Mouse (Mus musculus) limb, embryonic 10.5 days (tissue): ENCODE results near the gene Abcb1b. TPM values are rescaled to one million over a fixed set of nuclear protein-coding genes. Genes with fewer than 3 reads are reported as not detected.

Source experiments
- DNase-seq: peaks from one replicate; pipeline ENCODE4 v3.0.0-alpha.2; 2017; ENCODE audit warnings: low spot score
- H3K27ac ChIP-seq: fragments of 300-500 bp; sonication (generic); 2 replicates; pipeline ENCODE4 v1.5.1; 2016; ENCODE audit warnings: mild to moderate bottlenecking
- H3K27me3 ChIP-seq: fragments of 300-500 bp; sonication (generic); 2 replicates; pipeline ENCODE4 v1.6.1; 2016; ENCODE audit warnings: low read depth, mild to moderate bottlenecking; ENCODE audit not compliant: poor library complexity, severe bottlenecking
- H3K36me3 ChIP-seq: fragments of 300-500 bp; sonication (generic); 2 replicates; pipeline ENCODE4 v1.6.1; 2016; ENCODE audit warnings: mild to moderate bottlenecking, moderate library complexity
- H3K4me1 ChIP-seq: fragments of 300-500 bp; sonication (generic); 2 replicates; pipeline ENCODE4 v1.6.1; 2016
- H3K4me3 ChIP-seq: fragments of 300-500 bp; sonication (generic); 2 replicates; pipeline ENCODE4 v1.5.1; 2016; ENCODE audit warnings: mild to moderate bottlenecking, moderate library complexity
- H3K9me3 ChIP-seq: fragments of 300-500 bp; sonication (generic); replicated peaks from 2 replicates; pipeline ENCODE4 v1.6.1; 2016; ENCODE audit warnings: mild to moderate bottlenecking
- WGBS: fragments of 180-500 bp; shearing (Covaris S2); methylation state at CpG from one replicate; pipeline ENCODE4 v1.1.7; 2016; 5-methylcytosine and 5-hydroxymethylcytosine counted together
- polyA plus RNA-seq: library from polyadenylated mRNA; unstranded; fragments of >200 nt; fragmentation: Nextera tagmentation; extraction: Ambion mirVana; gene quantifications from 2 replicates; pipeline ENCODE4 v1.2.1, GENCODE M21; 2016

Abcb1b gene
- polyA plus RNA-seq, 1 experiment from 2014 or later, result 0.83 TPM

- H3K27me3 ChIP-seq, result no peaks in the 10 kb centered on the region
- 91% methylated on average over 6 of the region's 6 CpGs for WGBS
- DNase-seq, result no peak
- H3K4me1 ChIP-seq, result no peaks in the 10 kb centered on the region
- no peaks in the 10 kb centered on the region for H3K9me3 ChIP-seq
- H3K36me3 ChIP-seq, result no peaks in the 10 kb centered on the region
- H3K27ac ChIP-seq, result no peak overlapping the region
- H3K4me3 ChIP-seq, result no peak overlapping the region
Measured at GRCm38 (mm10) chr5:8872979-8873915, 75.3 kb downstream of the Abcb1b start.

- no peaks in the 10 kb centered on the region for H3K27me3 ChIP-seq
- H3K4me1 ChIP-seq, result no peaks in the 10 kb centered on the region
- DNase-seq, result no peak
- no peaks in the 10 kb centered on the region for H3K36me3 ChIP-seq
- 85% methylated on average over 2 of the region's 2 CpGs for WGBS
- H3K27ac ChIP-seq, result no peak overlapping the region
- no peaks in the 10 kb centered on the region for H3K9me3 ChIP-seq
- H3K4me3 ChIP-seq, result no peak overlapping the region
Measured at GRCm38 (mm10) chr5:8877086-8877485, 79.1 kb downstream of the Abcb1b start.

- no peaks in the 10 kb centered on the region for H3K36me3 ChIP-seq
- no peak for DNase-seq
- no peaks in the 10 kb centered on the region for H3K27me3 ChIP-seq
- no peaks in the 10 kb centered on the region for H3K4me1 ChIP-seq
- no peaks in the 10 kb centered on the region for H3K9me3 ChIP-seq
- no peak overlapping the region for H3K4me3 ChIP-seq
- WGBS, result 78% methylated on average over 5 of the region's 5 CpGs
- H3K27ac ChIP-seq, result no peak overlapping the region
Measured at GRCm38 (mm10) chr5:8877800-8878199, 79.9 kb downstream of the Abcb1b start.

- H3K9me3 ChIP-seq, result no peaks in the 10 kb centered on the region
- no peak overlapping the region for H3K27ac ChIP-seq
- DNase-seq, result no peak
- 87% methylated on average over 2 of the region's 2 CpGs for WGBS
- no peaks in the 10 kb centered on the region for H3K27me3 ChIP-seq
- H3K4me3 ChIP-seq, result no peak overlapping the region
- no peaks in the 10 kb centered on the region for H3K4me1 ChIP-seq
- no peaks in the 10 kb centered on the region for H3K36me3 ChIP-seq
Measured at GRCm38 (mm10) chr5:8885837-8886236, 87.9 kb downstream of the Abcb1b start.

DNA sequence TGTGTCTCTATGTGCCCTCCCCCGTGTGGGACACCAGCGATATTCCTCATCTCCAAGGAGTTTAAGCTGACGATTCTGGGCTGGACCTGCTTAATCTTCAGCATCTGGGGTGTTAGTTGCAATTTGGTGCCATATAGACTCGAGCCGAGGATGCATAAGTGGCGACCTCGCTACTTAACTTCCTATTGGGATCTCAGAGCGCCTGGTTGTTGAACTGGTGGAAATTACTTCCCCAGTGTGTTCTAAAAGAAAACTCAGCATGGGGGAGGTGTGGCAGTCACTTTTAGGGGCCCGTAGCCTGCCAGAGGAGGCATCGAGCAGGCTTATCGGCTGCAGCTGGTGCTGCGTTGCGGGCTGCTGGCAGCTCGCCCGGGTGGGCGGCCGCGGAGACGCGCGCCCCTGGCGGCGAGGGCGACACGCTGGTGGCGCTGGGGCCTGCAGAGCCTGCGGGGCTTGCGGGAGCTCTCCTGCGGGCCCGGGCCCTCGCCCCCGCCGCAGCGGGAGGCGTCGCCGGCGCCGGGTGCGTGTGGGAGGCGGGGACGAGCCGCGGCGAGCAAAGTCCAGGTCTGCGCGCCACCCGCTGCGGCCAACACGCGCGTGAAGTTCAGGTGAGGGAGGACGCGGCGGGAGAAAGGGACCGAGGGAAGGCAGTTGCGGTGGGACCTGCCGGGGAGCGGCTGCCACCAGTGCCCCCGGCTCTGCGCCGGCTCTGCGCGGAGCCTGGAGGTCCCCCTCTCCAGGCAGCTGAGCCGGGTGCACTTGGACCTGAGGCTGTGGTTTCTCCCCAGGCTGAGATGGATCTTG is 95.6 kb downstream of the Abcb1b start, which contains the start of gene Abcb4:
TSS of gene Abcb4 (plus strand) at position 418 of the 804 bp plus-strand sequence.
- peak within 1 kb of the TSS; percentile 73 for H3K4me3 ChIP-seq

GRCm38 (mm10) chr5:8894104-8894425 is 96.1 kb downstream of the Abcb1b start:
- H3K4me1 ChIP-seq, result peaks cover 12% of the 10 kb centered on the region
- peaks cover 44% of the 10 kb centered on the region for H3K27me3 ChIP-seq
- no peaks in the 10 kb centered on the region for H3K9me3 ChIP-seq
- H3K4me3 ChIP-seq, result peak overlapping the region; percentile 73
- DNase-seq, result no peak
- H3K36me3 ChIP-seq, result no peaks in the 10 kb centered on the region
- 0 out of 2 replicates have a peak overlapping the region, but pooled peaks have one; percentile 67 for H3K27ac ChIP-seq
- 11% methylated on average over 15 of the region's 15 CpGs for WGBS

More for the DNA sequence above, 95.6 kb downstream of the Abcb1b start, which contains the start of gene Abcb4:
- peaks cover 12% of the 10 kb centered on the region for H3K4me1 ChIP-seq
- H3K9me3 ChIP-seq, result no peaks in the 10 kb centered on the region
- DNase-seq, result peak; percentile 71
- H3K27ac ChIP-seq, result peak within 1 kb of the TSS; percentile 67
- H3K36me3 ChIP-seq, result no peaks in the 10 kb centered on the region
- H3K27me3 ChIP-seq, result peaks cover 44% of the 10 kb centered on the region
- under 1% methylated on average over 63 of the region's 65 CpGs for WGBS

- Histone ChIP-seq H3K4me1 (peaks cover 12% of the 10 kb centered on the region), H3K27ac (no peak overlapping the region), H3K36me3 (no peaks in the 10 kb centered on the region), H3K4me3 (no peak overlapping the region), H3K27me3 (peaks cover 44% of the 10 kb centered on the region), H3K9me3 (no peaks in the 10 kb centered on the region)
- no peak for DNase-seq
- WGBS, result 72% methylated on average over 15 of the region's 15 CpGs
Measured at GRCm38 (mm10) chr5:8894641-8895490, 96.9 kb downstream of the Abcb1b start.

DNA sequence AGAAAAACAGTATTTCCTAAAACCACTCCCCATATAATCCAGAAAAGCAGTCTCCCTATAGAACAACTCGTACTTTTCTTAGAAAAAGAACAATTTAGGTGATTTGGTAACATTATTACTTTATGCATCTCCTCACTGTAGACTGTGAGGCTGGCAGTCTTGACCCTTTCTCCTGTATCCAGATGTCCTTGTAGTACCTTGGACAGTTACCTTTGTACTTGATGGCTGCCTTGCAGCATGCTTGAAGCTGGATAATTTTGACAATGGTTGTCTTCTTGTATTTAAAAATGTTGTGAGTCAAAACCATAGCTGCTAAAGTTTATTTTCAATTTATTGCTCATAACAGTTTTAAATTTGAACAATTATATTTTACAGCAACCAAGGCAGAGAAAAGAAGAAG is 98.3 kb downstream of the Abcb1b start:
- WGBS, result 91% methylated on average over 1 of the region's 1 CpGs

GRCm38 (mm10) chr5:8898246-8898645 is 100.3 kb downstream of the Abcb1b start:
- H3K27me3 ChIP-seq, result peaks cover 26% of the 10 kb centered on the region
- peaks cover 9% of the 10 kb centered on the region for H3K4me1 ChIP-seq
- no peaks in the 10 kb centered on the region for H3K9me3 ChIP-seq
- no peak overlapping the region for H3K4me3 ChIP-seq
- H3K27ac ChIP-seq, result no peak overlapping the region
- no peak for DNase-seq
- WGBS, result 77% methylated on average over 3 of the region's 3 CpGs
- no peaks in the 10 kb centered on the region for H3K36me3 ChIP-seq

More for the DNA sequence above, 98.3 kb downstream of the Abcb1b start:
- peaks cover 44% of the 10 kb centered on the region for H3K27me3 ChIP-seq
- DNase-seq, result no peak
- H3K4me3 ChIP-seq, result no peak overlapping the region
- H3K36me3 ChIP-seq, result no peaks in the 10 kb centered on the region
- peaks cover 12% of the 10 kb centered on the region for H3K4me1 ChIP-seq
- no peaks in the 10 kb centered on the region for H3K9me3 ChIP-seq
- no peak overlapping the region for H3K27ac ChIP-seq

DNA sequence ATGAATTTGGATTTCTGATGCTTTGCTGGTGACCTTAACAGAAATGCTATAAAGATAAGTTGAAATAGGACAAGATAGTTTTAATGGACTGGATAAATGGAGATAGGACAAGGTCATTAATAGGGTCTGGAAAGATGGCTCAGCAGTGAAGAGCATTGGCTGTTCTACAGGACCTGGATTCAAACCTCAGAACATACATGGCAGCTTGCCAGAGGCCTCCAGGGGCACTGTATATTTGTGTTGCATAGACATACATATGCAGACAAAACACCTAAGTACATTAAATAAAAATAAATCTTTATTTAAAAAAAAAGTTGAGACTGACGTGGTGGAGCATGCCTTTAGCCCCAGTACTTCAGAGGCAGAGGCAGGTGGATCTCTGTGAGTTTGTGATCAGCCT is 103.1 kb downstream of the Abcb1b start:
- Histone ChIP-seq H3K4me1 (no peaks in the 10 kb centered on the region), H3K4me3 (no peak overlapping the region), H3K27ac (no peak overlapping the region), H3K27me3 (no peaks in the 10 kb centered on the region), H3K9me3 (no peaks in the 10 kb centered on the region), H3K36me3 (no peaks in the 10 kb centered on the region)
- DNase-seq, result no peak
- 87% methylated on average over 1 of the region's 1 CpGs for whole genome bisulfite sequencing

DNA sequence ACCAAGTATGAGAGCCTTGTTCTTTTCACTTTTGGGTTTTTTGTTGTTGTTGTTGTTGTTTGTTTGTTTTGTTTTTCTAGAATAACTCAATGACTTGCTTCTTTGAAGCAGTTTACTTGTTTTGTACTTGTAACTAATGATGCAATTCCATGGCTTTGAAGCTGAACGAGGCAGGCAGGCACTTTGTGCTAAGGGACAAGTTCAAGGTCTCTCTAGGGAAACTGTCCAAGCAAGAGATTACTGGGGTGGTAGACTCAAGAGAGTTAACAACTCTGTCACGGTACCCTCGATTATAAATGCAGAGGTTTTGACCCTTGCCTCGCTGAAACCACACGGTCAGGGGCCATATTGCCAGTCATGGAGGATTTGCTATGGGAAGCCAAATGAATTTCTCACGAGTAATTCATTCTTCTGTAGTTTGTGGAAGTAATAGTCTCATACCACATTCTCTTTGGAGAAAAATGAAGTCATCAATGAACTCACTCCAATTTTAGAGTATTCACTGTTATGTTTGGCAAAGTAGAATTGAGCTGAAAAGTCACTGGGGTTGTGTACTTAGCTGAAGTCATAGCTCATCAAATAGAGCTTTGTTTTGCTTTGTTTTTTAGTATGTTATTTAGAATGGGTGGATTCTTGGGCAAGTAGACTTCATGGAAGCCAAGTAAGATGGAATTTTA is 104.3 kb downstream of the Abcb1b start:
- no peaks in the 10 kb centered on the region for H3K36me3 ChIP-seq
- no peaks in the 10 kb centered on the region for H3K4me1 ChIP-seq
- WGBS, result 82% methylated on average over 6 of the region's 6 CpGs
- H3K4me3 ChIP-seq, result no peak overlapping the region
- DNase-seq, result no peak
- H3K27me3 ChIP-seq, result no peaks in the 10 kb centered on the region
- no peak overlapping the region for H3K27ac ChIP-seq
- H3K9me3 ChIP-seq, result no peaks in the 10 kb centered on the region

- 91% methylated on average over 6 of the region's 6 CpGs for WGBS
Measured at GRCm38 (mm10) chr5:8904539-8904938, 106.6 kb downstream of the Abcb1b start.

More at GRCm38 (mm10) chr5:8904539-8904938, 106.6 kb downstream of the Abcb1b start:
- DNase-seq, result no peak
- Histone ChIP-seq H3K4me1 (no peaks in the 10 kb centered on the region), H3K36me3 (no peaks in the 10 kb centered on the region), H3K27me3 (no peaks in the 10 kb centered on the region), H3K27ac (no peak overlapping the region), H3K9me3 (no peaks in the 10 kb centered on the region), H3K4me3 (no peak overlapping the region)
